Mouse (Mus musculus): ENCODE results near the gene Chsy1. TPM values are rescaled to one million over a fixed set of nuclear protein-coding genes. Genes with fewer than 3 reads are reported as not detected.

Gene Chsy1
- polyA plus RNA-seq, 1 experiment from 2014 or later, result 30.4 TPM

DNA sequence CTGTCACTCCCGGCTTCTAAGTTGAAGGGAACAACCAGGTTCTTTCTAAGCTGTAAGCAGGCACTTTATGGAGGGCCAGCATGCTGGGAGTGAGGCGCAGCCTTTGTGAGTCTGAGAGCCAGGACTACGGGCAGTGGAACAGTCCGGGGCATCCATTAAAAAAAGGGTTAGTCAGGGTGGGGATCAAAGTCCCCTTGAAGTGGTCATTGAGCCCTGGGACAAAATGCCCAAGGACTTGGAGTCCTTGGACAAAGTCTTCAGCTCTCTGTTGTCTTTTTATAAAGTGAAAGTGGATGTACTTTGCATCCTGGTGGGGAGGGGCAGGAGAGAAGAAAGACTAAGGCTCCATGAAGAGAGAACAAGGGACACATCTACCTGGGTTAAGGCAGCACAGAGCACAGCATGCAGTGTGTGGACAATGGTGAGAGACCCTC lies 110.5 kb downstream of the Chsy1 start:
- WGBS, result 80% methylated on average over 4 of the region's 4 CpGs
- H3K27me3 ChIP-seq (ENCODE audit: control insufficient read depth, insufficient read depth, low read length), result no peaks in the 10 kb centered on the region
- no peak for ATAC-seq (ENCODE audit: low FRiP score)
- no peaks in the 10 kb centered on the region for H3K36me3 ChIP-seq (ENCODE audit: control insufficient read depth, insufficient read depth, low read length)
- no peak overlapping the region for H3K9ac ChIP-seq (ENCODE audit: low read depth, low read length)
- no peak for DNase-seq (ENCODE audit: low spot score)
- no peaks in the 10 kb centered on the region for H3K9me3 ChIP-seq (ENCODE audit: control insufficient read depth, low read length)
- no peak overlapping the region for H3K4me3 ChIP-seq (ENCODE audit: low read depth, low read length)
- H3K4me1 ChIP-seq (replicated peaks; ENCODE audit: control insufficient read depth, insufficient read depth, low read length), result no peaks in the 10 kb centered on the region; the same call in 1 of the 2 replicates
- no peak overlapping the region for H3K27ac ChIP-seq (ENCODE audit: low read depth, low read length)
- no peak overlapping the region for H3K4me2 ChIP-seq (replicated peaks; ENCODE audit: low read depth, low read length)

DNA sequence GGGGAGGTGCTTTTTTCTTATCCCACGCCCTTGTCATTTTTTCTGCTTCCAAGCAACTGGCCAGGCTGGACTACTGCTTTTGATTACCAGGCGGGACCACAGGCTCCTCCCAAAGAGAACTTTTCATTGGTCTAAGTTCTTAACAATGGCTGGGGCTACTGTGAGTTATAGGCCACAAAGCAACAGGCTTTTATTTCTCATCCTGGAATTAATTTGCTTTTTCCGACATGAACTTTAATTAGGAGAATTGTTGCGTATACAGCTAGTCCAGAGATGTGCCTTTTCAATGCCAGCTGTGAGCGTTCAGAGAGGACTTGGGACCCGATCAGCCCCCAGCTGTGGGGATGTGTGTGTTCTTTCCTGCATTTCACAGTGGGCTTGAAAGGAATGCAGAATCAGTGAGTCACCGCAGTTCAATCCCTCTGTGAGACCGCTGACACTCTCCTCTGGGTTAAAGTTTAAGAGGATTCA lies 113.3 kb downstream of the Chsy1 start:
- no peaks in the 10 kb centered on the region for H3K9me3 ChIP-seq (ENCODE audit: control insufficient read depth, low read length)
- H3K4me2 ChIP-seq (replicated peaks; ENCODE audit: low read depth, low read length), result no peak overlapping the region
- H3K9ac ChIP-seq (ENCODE audit: low read depth, low read length), result no peak overlapping the region
- peak overlapping the region; percentile 47; the same call in 1 of the 2 replicates for H3K27ac ChIP-seq (ENCODE audit: low read depth, low read length)
- DNase-seq (ENCODE audit: low spot score), result peak; percentile 36
- no peak for ATAC-seq (ENCODE audit: low FRiP score)
- 24% methylated on average over 8 of the region's 8 CpGs for WGBS
- H3K4me1 ChIP-seq (replicated peaks; ENCODE audit: control insufficient read depth, insufficient read depth, low read length), result no peaks in the 10 kb centered on the region; the same call in 1 of the 2 replicates
- no peaks in the 10 kb centered on the region for H3K27me3 ChIP-seq (ENCODE audit: control insufficient read depth, insufficient read depth, low read length)
- H3K36me3 ChIP-seq (ENCODE audit: control insufficient read depth, insufficient read depth, low read length), result no peaks in the 10 kb centered on the region
- H3K4me3 ChIP-seq (ENCODE audit: low read depth, low read length), result no peak overlapping the region

Other genes with a start within 250 kb of the Chsy1 start
- 1.1 and 2.4 TPM in 2 replicates for gene Pcsk6, start 247.8 kb upstream of the Chsy1 start, polyA plus RNA-seq (2014; fragmentation: Nextera tagmentation; extraction: Ambion mirVana)
- not detected in 2 replicates for gene Gm45213, start 65.9 kb upstream of the Chsy1 start, polyA plus RNA-seq (2014; fragmentation: Nextera tagmentation; extraction: Ambion mirVana)
- gene Snrpa1, start 50.5 kb upstream of the Chsy1 start, polyA plus RNA-seq (2014; fragmentation: Nextera tagmentation; extraction: Ambion mirVana), result 230 and 234 TPM in 2 replicates
- 88.2 and 90.4 TPM in 2 replicates for gene Selenos, start 29.9 kb upstream of the Chsy1 start, polyA plus RNA-seq (2014; fragmentation: Nextera tagmentation; extraction: Ambion mirVana)

All from hindbrain, embryonic 11.5 days (tissue).